ENCODE assay signal across 27 mouse cellular contexts in genomic region chr2:59840191-59840590, GRCm38 (mm10). TPM values are rescaled to one million over a fixed set of nuclear protein-coding genes. Genes with fewer than 3 reads are reported as not detected.
DNase-seq lines count a peak whose midpoint lies in the region; ATAC-seq and TF ChIP-seq lines count a peak whose summit lies in the region.
"Had no signal": no experiment of that assay in that cellular context is flagged by ENCODE, and none has a peak within 500 bp of the region (broad histone marks: within the 10 kb centered on the region; RNA-seq: fewer than 3 reads in every experiment).

No protein-coding gene starts in this region.

- no peak for TF ChIP-seq CTCF in forebrain, postnatal 0 days (IDR thresholded peaks at IDR 0.05; ENCODE audit: low read depth)
- TF ChIP-seq CTCF in lung, postnatal 0 days (IDR thresholded peaks at IDR 0.05): no peak

- intact Hi-C loops in left cerebral cortex, postnatal 36 days (cut with DNase I): no loop called here

- no peak overlapping the region for H3K4me3 ChIP-seq in forebrain, embryonic 13.5 days
- H3K4me3 ChIP-seq in forebrain, postnatal 0 days (ENCODE audit: low read depth, low read length): no peak overlapping the region
- no peak overlapping the region for H3K4me3 ChIP-seq in lung, postnatal 0 days (ENCODE audit: low read depth, low read length)
- no peak overlapping the region for H3K4me3 ChIP-seq in embryonic facial prominence, embryonic 15.5 days (replicated peaks)
- no peak overlapping the region for H3K4me3 ChIP-seq in midbrain, embryonic 16.5 days (ENCODE audit: low read depth, low read length)
- H3K4me3 ChIP-seq: heart, embryonic 12.5 days; kidney, embryonic 15.5 days; limb, embryonic 13.5 days; liver, embryonic 12.5 days; stomach, embryonic 15.5 days had no signal

- WGBS in forebrain, embryonic 13.5 days: 31% methylated on average over 4 of the region's 4 CpGs
- 28% methylated on average over 4 of the region's 4 CpGs for WGBS in forebrain, postnatal 0 days
- 73% methylated on average over 4 of the region's 4 CpGs for WGBS in lung, postnatal 0 days
- 32% methylated on average over 4 of the region's 4 CpGs for WGBS in embryonic facial prominence, embryonic 15.5 days
- WGBS in midbrain, embryonic 16.5 days: 14% methylated on average over 4 of the region's 4 CpGs

- no peak for DNase-seq in forebrain, postnatal 0 days
- no peak for DNase-seq in lung, postnatal 0 days (ENCODE audit: low spot score)
- DNase-seq in lung, postnatal 14 days: no peak
- no peak for DNase-seq in left cerebral cortex, postnatal 36 days (ENCODE audit: low spot score in 2 of 2)
- DNase-seq in urinary bladder, postnatal 25 days (ENCODE audit: low spot score): no peak
- DNase-seq: adrenal gland, postnatal 25 days; cerebellum, adult 11-12 months; cerebellum, postnatal 14 days; embryo, embryonic 11 days; gastrocnemius, postnatal 10 days; heart, postnatal 10 days; kidney, adult 11 months; kidney, postnatal 36 days; layer of hippocampus, postnatal 36 days; lung, adult 18-20 months; right cerebral cortex, adult 18-20 months; right cerebral cortex, postnatal 4 days; thymus, adult 18-20 months; thymus, postnatal 36 days had no signal

- H3K9ac ChIP-seq in forebrain, embryonic 13.5 days: no peak overlapping the region
- no peak overlapping the region for H3K9ac ChIP-seq in forebrain, postnatal 0 days
- no peak overlapping the region for H3K9ac ChIP-seq in lung, postnatal 0 days (replicated peaks; ENCODE audit: low read depth)
- H3K9ac ChIP-seq in embryonic facial prominence, embryonic 15.5 days: no peak overlapping the region
- no peak overlapping the region for H3K9ac ChIP-seq in midbrain, embryonic 16.5 days (ENCODE audit: low read depth, low read length)
- H3K9ac ChIP-seq: heart, embryonic 12.5 days; kidney, embryonic 15.5 days; limb, embryonic 13.5 days; liver, embryonic 12.5 days; stomach, embryonic 15.5 days had no signal

- no peak for TF ChIP-seq EP300 in lung, postnatal 0 days (IDR thresholded peaks at IDR 0.05)

- H3K36me3 ChIP-seq in forebrain, embryonic 13.5 days (ENCODE audit: poor library complexity, severe bottlenecking): peaks cover 42% of the 10 kb centered on the region
- H3K36me3 ChIP-seq in forebrain, postnatal 0 days (ENCODE audit: insufficient read depth): no peaks in the 10 kb centered on the region; the same call in 1 of the 2 replicates
- peaks cover 51% of the 10 kb centered on the region for H3K36me3 ChIP-seq in lung, postnatal 0 days (ENCODE audit: insufficient read depth, low read length)
- H3K36me3 ChIP-seq in embryonic facial prominence, embryonic 15.5 days: peaks cover 63% of the 10 kb centered on the region
- H3K36me3 ChIP-seq in midbrain, embryonic 16.5 days (ENCODE audit: control insufficient read depth, insufficient read depth, low read length): no peaks in the 10 kb centered on the region

- H3K27ac ChIP-seq in forebrain, embryonic 13.5 days: peak overlapping the region; percentile 48
- H3K27ac ChIP-seq in forebrain, postnatal 0 days (ENCODE audit: low read depth, low read length): no peak overlapping the region
- peak overlapping the region; percentile 70; the same call in 1 of the 2 replicates for H3K27ac ChIP-seq in lung, postnatal 0 days (ENCODE audit: low read length)
- H3K27ac ChIP-seq in embryonic facial prominence, embryonic 15.5 days (replicated peaks): peak overlapping the region; percentile 34; the same call in 1 of the 2 replicates
- H3K27ac ChIP-seq in midbrain, embryonic 16.5 days (ENCODE audit: low read length): peak overlapping the region; percentile 67; the same call in 1 of the 2 replicates
- H3K27ac ChIP-seq: limb, embryonic 13.5 days; liver, embryonic 12.5 days had no signal

- no peak for ATAC-seq in forebrain, embryonic 13.5 days
- ATAC-seq in forebrain, postnatal 0 days: no peak
- no peak for ATAC-seq in lung, postnatal 0 days
- no peak for ATAC-seq in embryonic facial prominence, embryonic 15.5 days (ENCODE audit: insufficient number of reproducible peaks, low FRiP score, low TSS enrichment, low read depth)
- ATAC-seq in midbrain, embryonic 16.5 days: peak; percentile 73
- ATAC-seq: liver, embryonic 12.5 days had no signal

- no peak overlapping the region for H3K4me2 ChIP-seq in forebrain, embryonic 13.5 days
- H3K4me2 ChIP-seq in forebrain, postnatal 0 days (ENCODE audit: low read depth): no peak overlapping the region
- H3K4me2 ChIP-seq in lung, postnatal 0 days (replicated peaks; ENCODE audit: low read depth, low read length): no peak overlapping the region
- H3K4me2 ChIP-seq in embryonic facial prominence, embryonic 15.5 days (replicated peaks): no peak overlapping the region
- no peak overlapping the region for H3K4me2 ChIP-seq in midbrain, embryonic 16.5 days (ENCODE audit: low read length)
- H3K4me2 ChIP-seq: heart, embryonic 12.5 days; kidney, embryonic 15.5 days; limb, embryonic 13.5 days; stomach, embryonic 15.5 days had no signal

- no peaks in the 10 kb centered on the region for H3K27me3 ChIP-seq in forebrain, embryonic 13.5 days
- no peaks in the 10 kb centered on the region for H3K27me3 ChIP-seq in forebrain, postnatal 0 days (ENCODE audit: insufficient read depth, low read length)
- H3K27me3 ChIP-seq in lung, postnatal 0 days (replicated peaks; ENCODE audit: insufficient read depth, low read length): no peaks in the 10 kb centered on the region
- no peaks in the 10 kb centered on the region for H3K27me3 ChIP-seq in embryonic facial prominence, embryonic 15.5 days
- H3K27me3 ChIP-seq in midbrain, embryonic 16.5 days (ENCODE audit: control insufficient read depth, insufficient read depth, low read depth, low read length): no peaks in the 10 kb centered on the region
- H3K27me3 ChIP-seq: heart, embryonic 12.5 days; kidney, embryonic 15.5 days; limb, embryonic 13.5 days; liver, embryonic 12.5 days; stomach, embryonic 15.5 days had no signal

- peaks cover 6% of the 10 kb centered on the region; the same call in 1 of the 2 replicates for H3K4me1 ChIP-seq in forebrain, embryonic 13.5 days
- no peaks in the 10 kb centered on the region for H3K4me1 ChIP-seq in forebrain, postnatal 0 days (ENCODE audit: insufficient read depth)
- H3K4me1 ChIP-seq in lung, postnatal 0 days (ENCODE audit: insufficient read depth, low read depth, low read length): no peaks in the 10 kb centered on the region
- H3K4me1 ChIP-seq in embryonic facial prominence, embryonic 15.5 days: peaks cover 26% of the 10 kb centered on the region
- H3K4me1 ChIP-seq in midbrain, embryonic 16.5 days (ENCODE audit: control insufficient read depth, insufficient read depth, low read length): peaks cover 21% of the 10 kb centered on the region

- H3K9me3 ChIP-seq in forebrain, embryonic 13.5 days (replicated peaks): no peaks in the 10 kb centered on the region
- H3K9me3 ChIP-seq in forebrain, postnatal 0 days (ENCODE audit: low read length): no peaks in the 10 kb centered on the region
- no peaks in the 10 kb centered on the region for H3K9me3 ChIP-seq in lung, postnatal 0 days (ENCODE audit: low read length)
- no peaks in the 10 kb centered on the region for H3K9me3 ChIP-seq in embryonic facial prominence, embryonic 15.5 days (replicated peaks)
- H3K9me3 ChIP-seq in midbrain, embryonic 16.5 days (replicated peaks; ENCODE audit: control insufficient read depth, low read length, poor library complexity, severe bottlenecking): no peaks in the 10 kb centered on the region
- H3K9me3 ChIP-seq: kidney, embryonic 15.5 days; limb, embryonic 13.5 days; liver, embryonic 12.5 days; stomach, embryonic 15.5 days had no signal

RNA-seq across cellular contexts. Expression of gene Wdsub1, which starts 42.2 kb away (rescaled TPM):
- polyA plus RNA-seq in forebrain, embryonic 13.5 days (2015; fragmentation: Nextera tagmentation; extraction: Ambion mirVana): 12.3 and 13.7 TPM in 2 replicates
- total RNA-seq in forebrain, postnatal 0 days (2014; rRNA removed): 18.2 and 21.9 TPM in 2 replicates
- polyA plus RNA-seq in forebrain, postnatal 0 days (2015; fragmentation: Nextera tagmentation; extraction: Ambion mirVana): 8.8 and 14.7 TPM in 2 replicates
- polyA plus RNA-seq in lung, postnatal 0 days (2015; fragmentation: Nextera tagmentation; extraction: Ambion mirVana): 42.3 and 44.6 TPM in 2 replicates
- polyA plus RNA-seq in embryonic facial prominence, embryonic 15.5 days (2015; fragmentation: Nextera tagmentation; extraction: Ambion mirVana): 42.3 and 49.6 TPM in 2 replicates
- 16.6 and 21.2 TPM in 2 replicates for polyA plus RNA-seq in midbrain, embryonic 16.5 days (2015; fragmentation: Nextera tagmentation; extraction: Ambion mirVana)
- 10 to 100 TPM; 16.3 to 16.4 TPM for total RNA-seq in left cerebral cortex, postnatal 36 days (2021)
